Mouse (Mus musculus): Measurements from ENCODE around the gene Actr10.

DNA sequence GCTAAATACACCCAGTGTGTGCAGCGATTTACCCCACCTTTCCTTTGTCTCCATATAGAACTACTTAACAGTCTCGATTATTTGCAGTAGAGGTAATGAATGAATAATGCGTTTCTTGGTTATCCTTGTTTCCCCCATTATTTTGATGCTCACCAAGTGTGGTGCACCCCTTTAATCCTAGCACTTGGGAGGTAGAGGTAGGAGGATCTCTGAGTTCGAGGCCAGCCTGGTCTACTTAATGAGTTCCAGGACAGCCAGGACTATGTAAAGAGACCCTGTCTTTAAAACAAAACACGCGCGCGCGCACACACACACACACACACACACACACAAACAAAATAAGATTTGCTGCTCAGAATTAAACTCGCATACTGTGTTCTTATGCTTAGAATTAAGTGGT is 37.7 kb downstream of the Actr10 start:
- no peak for TF ChIP-seq CTCF (IDR thresholded peaks at IDR 0.05; ENCODE audit: insufficient read depth, low read depth, low read length)
- TF ChIP-seq POLR2A (IDR thresholded peaks at IDR 0.05; ENCODE audit: insufficient read depth, low read depth, low read length) = no peak

Data from olfactory bulb, adult 2 months (tissue).